Mouse (Mus musculus) cerebellum, postnatal 36 days (tissue): ENCODE data around the gene Fam160b1.

Source experiments
- DNase-seq, 2 experiments: peaks; one replicate each; pipeline ENCODE4 v3.0.0; 2021 to 2022; ENCODE audit warnings: mixed read lengths in 2 of 2

Fam160b1 gene

DNA sequence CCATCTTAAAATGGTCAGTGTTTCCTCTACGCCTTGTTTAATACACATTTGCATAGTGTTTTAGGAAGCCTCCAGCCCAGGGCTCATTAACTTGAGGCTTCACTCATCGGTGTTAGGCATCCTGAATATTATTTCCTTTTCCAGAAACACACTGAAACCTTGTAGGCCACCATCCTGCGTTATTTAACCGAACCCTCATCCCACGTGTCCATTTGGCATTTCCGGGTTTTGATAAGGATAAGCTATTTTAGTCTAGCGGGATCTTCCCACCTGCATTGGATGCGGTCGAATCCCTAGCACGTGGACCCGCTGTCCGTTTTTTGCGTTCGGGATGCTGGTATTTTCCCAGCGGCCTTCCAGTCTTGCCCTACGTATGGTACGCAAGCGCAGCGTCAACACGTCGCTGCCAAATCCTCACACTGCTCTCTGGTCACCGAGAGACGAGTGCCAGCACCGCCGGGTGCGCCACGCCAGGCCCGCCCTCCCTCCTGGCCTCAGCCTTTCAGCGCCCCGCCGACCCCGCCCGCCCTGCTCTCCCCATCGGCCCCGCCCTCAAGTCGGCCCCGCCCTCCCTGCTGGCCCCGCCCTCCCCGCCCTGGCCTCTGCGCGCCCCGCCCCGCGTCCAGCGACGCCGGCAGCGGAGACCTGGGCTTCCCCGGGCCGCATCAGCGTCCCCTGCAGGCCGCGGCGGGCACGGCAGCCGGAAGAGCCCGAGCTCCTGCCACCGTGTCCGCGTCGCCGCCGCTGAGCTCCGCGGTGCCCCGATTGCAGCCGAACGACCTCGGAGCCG, at the start of gene Fam160b1:
Gene Fam160b1 (plus strand): TSS at position 340 of the 790 bp plus-strand sequence.
- peak; percentile 93 to 96 for DNase-seq

DNA sequence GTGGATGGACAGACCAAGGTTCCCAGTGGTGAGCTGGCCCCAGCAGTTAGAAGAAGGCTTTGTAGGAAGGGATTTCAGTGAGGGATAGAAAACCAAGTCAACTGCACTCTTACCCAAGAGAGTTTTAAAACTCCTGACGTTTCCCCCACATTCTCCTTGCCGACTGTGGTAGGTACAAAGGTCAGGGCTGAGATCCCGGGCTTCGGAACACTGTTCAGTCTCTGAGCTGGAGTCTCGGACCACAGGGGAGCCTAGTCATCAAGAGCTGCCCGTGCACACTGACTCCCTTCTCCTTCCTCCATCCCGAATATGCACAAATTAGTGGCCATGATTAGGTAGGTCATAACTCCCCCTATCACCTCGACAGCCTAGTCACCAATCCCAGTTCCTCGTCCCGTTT, 47.3 kb upstream of the Fam160b1 start:
- peak in 1 of 2 experiments; percentile 37 for DNase-seq

DNA sequence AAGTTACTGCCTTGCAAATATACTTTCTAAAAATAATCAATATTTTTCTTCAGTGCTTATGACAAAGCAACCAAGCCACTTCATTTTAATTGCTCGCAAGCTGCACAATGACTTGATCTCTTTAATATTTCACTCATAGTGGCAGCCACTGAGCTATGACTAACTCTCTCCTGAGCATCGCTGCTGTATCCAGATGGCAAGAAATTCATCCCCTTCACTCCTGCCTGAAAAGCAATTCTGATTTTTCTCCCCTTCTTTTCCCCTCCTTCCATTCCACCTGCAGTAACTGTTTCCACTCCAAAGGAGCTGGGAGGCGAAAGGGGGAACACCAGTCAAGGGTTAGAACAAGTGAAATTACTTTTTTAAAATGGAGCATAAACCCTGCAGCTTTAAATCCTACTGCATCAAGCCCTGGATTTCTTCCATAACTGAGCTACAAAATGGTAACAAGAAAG, 46.6 kb upstream of the Fam160b1 start:
- no peak for DNase-seq

DNA sequence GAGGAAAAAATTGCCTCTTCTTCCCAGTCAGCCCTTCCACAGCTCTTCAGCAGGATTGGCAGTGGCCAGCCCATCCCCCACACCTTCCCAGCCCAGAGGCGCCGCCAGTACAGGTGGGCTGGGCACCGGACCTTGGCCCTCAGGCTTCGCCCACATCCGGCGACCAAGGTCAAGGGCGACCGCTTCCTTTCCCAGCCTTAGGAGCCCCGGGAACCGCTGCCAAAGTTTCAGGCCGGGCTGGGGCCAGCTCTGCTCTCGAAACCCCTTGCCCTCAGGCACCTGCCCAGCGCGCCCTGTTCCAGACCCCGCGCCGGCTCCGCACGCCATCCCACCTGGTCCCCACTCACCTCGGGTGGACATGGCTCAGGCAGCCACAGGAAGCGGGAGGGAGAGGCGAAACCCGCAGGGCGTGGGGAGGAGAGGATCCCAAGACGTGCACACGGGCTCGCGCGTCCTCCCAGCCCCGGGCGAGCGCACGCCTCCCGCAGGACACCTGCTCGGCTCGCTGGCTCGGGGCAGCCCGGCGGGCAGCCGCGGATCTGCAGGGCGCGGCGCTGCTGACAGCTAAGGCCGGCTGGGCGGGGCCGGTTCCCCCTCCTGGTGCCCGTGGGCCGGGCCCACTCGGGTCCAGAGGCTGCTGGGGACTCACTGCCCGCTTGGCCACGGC, 46.0 kb upstream of the Fam160b1 start, which contains the start of gene Ablim1:
Gene Ablim1 (minus strand): TSS at position 574 of the 667 bp plus-strand sequence.
- peak; percentile 73 to 77 for DNase-seq

DNA sequence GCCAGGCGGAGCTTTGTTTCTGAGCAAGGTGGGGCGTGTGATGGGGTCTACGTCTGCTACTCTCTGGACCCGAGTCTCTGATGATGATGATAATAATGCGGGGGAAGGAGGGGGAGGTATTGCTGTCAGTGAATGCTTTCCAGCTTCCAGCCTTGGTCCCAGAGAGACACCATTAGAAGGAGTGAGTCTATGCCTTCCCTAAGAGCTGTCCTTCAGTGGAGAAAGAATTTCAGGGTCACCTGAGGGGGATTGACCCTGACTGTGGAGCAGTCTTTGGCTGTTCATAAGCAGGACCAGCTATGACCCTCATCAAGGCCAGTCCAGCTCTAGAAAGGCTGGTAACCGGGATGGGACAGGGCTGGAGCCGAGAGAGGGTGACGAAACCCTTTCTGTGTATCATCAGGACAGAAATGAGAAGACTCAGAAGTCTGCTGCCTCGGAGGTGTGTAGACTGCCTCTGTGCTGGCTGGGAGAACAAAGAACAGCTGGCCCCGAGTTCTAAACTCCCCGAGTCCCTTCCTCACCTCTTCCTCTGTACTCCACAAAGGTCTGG, 45.4 kb upstream of the Fam160b1 start:
- peak in 1 of 2 experiments; percentile 43 for DNase-seq

DNA sequence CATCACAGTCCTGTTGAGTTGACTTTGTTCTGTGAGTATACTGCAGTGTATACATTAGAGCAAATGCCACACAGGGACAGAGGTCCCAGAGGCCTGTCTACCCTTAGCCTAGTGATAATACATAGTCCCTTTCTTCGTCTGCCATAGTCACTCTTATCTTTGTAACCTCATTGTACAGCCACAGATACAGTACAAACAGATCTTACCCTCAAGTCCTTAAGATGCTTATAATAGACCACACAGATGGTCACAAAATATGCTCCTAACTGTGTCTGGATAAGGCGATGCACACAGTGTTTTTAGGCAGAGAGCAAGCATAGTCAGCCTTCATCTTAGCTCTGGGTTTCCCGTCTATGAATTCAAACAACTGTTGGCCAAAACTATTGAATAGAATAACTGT, 43.9 kb upstream of the Fam160b1 start:
- DNase-seq, result no peak

DNA sequence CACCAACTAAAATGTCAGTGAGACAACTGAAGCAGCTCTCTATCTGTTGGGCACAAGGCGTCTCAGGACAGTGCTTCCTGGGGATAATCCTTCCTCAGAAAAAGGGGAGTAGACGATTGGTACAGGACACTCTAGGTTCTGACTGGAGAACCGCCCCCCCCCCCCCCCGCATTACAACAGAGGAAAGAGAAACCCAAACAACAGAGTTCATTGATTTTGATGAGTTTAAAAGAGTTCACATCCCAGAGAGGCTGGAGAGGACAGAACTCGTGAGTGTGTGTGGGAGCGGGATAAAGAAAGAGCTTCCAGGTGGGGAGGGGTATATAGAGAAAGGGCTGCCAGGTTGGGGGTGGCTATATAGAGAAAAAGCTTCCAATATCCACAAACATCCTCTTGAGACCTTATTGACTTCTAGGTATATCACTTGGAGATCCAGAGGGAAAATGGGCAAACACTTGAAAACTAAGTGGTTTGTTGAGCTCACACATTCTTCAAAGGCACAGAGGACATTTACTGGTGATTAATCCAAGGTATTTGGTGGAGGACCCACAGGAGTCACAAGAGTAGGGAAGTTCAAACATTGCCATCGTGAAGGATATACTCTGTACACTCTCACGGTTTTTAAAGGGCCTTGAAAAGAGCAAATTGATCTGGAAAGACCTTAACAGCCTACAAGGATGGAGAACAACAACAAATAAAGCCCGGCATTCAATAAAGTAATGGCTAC, 39.7 kb upstream of the Fam160b1 start:
- no peak for DNase-seq

DNA sequence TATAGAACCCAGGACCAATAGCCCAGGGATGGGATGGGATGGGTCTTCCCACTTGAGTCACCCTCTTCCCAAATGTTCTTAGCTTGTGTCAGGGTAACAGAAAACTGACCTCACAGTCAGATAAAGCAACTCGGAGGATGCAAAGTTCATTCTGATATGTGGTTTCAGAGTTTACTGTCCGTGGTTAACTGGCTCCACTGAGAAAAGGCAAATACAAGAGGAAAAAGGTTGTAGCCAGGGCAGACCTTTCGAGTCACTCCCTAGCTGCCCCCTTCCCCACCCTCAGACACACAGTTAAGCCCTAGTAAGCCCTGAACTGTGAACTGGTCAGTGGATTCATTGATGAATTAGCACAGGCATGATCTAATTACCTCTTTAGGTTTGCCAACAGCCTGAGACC, 38.6 kb upstream of the Fam160b1 start:
- no peak for DNase-seq

DNA sequence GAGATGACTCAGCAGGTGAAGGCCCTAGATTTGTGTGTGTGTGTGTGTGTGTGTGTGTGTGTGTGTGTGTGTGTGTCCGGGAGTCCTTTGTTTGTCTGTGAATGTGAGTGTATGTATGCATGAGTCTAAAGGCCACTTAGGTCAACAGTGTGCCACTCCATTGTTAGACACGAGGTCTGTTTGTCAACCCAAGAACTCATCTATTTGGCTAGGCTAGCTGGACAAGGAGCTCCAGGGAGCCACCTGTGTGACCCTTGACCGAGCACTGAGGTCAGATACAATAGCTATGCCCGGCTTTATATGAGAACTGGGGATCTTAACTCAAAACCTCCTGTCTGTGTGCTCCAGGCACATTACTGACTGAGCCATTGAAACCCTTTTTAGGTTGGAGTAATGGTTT, 38.0 kb upstream of the Fam160b1 start:
- no peak for DNase-seq

DNA sequence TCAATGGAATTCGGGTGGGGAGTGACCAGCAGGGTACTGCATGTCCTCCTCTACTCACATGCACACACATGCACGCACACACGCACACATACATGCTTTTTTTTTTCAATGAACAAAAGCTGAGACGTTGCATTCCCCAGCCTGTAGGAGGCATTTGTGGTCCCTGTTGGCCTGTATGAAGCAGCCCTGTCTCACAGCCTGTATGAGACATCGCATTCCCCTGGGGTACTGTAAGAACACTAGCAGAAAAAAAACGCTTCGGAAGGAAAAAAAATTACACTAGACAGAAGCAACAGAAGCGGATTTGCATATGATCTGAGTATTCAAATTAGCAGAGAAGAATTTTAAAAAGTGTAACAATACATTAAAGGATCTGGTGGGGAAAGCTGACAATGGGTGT, 37.4 kb upstream of the Fam160b1 start:
- DNase-seq, result no peak

DNA sequence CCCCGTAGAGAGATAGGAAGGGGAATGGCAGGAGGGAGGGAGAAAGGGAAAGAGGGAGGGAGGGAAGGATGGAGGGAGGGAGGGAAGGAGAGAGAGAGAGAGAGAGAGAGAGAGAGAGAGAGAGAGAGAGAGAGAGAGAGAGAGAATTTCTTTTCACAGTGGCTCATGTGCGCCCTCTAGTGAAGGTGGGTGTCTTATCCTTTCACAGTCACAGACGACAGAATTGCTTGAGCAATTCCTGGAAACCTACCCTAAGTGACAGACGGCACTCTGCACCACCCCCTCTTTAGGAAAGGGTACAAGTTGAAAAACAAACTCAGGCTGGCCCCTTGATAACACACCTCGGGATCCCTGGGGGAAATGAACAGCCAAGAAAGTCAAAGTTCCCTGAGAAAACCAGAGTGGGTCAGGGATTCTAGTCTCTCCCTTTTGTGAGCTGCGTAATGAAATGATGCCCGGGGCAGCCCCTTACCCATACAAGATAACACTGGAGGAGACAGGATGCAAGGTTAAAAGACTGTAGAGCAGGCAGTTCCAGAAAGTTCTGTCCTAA, 34.7 kb upstream of the Fam160b1 start:
- peak; percentile 83 to 88 for DNase-seq

DNA sequence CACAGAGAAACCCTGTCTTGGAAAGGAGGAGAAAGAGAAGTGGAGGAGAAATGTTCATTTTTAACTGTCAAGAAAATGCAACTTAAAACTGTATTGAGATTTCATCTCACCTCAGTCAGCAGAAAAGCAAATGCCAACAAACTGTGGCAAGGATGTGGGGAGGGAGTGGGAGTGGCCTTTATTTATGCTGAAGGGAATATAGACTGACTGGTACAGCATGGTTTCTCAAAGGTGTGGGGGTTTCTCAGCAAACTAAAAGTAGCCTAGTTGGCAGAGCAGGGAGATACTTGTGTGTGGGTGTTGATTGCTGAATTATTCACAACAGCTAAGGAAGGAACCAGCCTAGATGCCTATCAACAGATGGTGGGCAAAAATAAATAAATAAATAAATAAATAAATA, 32.8 kb upstream of the Fam160b1 start:
- DNase-seq, result no peak

DNA sequence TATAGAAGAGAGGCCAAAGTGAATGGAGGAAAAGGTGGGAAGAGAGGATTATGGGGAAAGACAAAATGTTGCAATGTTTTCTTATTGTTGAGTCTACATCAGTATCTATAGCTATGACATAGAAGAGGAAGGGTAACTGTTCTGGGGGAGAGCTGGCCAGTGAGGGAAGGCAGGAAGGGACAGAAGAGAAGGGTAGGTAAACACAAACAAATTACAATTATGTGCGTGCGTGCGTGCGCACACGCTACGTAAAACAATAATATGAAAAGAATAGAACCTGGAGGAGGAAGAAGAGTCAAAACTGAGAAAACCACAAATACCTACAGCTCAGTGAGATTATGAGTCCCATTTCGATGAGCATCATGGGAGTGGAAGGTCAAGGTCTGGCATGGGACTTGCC, 32.2 kb upstream of the Fam160b1 start:
- no peak for DNase-seq

DNA sequence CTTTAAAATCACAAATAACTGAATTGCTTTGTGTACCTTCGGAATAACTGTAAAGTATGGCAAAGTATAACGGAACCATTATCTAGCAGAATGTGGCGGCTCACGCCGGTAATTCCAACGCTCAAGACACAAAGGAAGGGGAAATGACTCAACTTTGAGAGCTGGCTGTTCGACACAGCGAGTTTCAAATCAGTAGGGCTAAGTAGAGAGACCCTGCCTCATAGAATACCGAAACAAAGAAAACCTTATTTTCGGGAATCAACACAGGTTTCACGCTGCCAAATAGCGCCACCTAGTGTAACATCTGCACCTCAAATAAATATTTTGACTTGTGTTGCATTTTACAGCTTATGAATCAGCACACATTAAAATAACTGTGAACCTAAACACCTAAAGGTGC, 31.7 kb upstream of the Fam160b1 start:
- DNase-seq, result peak; percentile 55 to 73

DNA sequence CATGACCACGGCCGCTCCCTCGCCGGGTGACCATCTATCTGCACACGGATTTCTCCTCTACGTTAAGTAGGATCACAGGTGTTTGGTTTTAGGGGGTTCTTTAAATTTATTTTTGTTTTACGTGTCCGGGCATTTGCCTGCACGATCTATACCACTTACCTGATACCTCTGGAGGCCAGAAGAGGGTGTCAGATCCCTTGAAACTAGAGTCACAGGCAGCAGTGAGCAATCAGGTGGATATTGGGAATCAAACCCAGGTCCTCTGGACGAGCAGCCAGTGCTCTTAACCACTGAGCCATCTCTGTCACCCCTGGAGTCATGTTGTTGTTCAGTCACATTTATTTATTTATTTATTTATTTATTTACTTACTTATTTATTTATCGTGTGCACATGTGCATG, 30.2 kb upstream of the Fam160b1 start:
- no peak for DNase-seq

DNA sequence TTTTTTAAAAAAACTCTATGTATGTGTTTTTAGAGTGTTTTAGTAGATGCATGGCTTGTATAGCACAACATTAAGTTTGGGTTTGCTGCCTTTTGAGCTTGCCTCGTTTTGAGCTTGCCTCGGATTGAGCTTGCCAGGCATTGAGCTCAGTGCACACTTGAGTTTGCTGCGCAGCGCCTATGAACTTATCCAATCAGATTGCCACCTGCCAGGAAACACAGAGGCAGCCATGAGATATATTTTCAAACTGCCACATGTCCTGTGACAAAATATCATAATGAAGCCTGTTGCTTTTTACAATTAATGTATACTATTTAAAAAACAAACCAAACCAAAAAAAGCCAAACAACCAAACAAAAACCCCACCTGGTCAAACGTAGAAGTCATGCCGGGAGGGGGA, 29.2 kb upstream of the Fam160b1 start:
- no peak for DNase-seq

DNA sequence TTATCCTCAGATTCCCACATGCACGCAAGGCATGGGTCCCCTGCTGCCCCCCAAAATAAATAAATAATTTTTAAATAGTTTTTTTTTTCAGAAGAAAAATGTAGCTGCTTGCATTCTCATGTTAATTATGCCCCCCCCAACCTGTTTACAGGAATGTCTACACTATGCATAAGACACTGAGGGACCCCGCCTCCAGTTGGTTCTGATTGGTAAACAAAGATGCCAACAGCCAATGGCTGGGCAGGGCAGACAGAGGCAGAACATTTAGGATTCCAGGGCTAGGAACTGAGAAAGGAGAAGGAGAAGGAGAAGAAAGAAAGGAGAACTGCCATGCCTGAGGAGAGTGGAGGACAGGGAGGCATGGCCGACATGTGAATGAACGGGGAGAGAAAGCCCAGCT, 27.1 kb upstream of the Fam160b1 start:
- no peak for DNase-seq

DNA sequence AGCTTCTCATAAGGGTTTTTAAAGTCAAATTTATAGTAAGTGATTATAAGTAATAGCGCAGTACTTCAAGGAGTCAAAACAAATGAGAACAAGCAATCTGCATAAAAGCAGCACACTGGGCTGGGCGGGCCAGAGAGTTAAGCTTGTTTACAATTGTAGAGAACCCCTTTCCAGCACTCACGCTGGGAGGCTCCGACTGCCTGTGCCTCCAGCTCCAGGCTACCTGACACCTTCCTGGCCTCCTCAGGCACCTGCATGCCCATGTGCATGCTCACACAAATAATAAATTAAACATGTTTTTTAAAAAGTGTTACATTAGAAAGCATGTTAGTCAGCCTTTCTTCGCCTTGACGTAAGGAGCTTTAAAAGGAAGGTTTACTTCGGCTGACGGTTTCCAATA, 25.3 kb upstream of the Fam160b1 start:
- no peak for DNase-seq

DNA sequence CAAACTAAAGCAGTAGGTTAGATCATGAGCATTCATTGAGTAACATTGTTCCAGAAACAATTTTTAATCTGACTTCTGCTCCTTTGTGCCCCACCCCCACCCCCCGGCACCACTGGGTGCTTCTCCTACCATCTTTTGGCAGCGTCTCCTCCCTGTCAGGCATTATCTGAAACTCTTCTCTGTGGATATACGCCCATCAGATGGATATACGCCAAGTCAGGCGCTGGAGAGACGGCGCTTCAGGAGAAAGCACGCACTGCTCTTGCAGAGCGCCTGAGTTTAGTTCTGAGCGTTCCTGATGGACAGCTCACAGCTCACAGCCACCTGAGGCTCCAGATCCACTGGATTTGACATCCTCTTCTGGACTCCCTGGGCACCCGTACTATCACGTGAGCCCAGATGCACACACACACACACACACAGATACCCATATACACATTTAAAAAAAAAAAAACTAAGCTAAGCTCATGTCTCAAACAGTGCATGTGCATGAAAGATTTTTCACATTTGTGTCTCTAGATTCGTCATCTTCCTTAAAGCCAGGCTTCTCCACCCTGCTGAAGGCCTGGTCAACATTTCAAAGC, 21.1 kb upstream of the Fam160b1 start:
- no peak for DNase-seq

DNA sequence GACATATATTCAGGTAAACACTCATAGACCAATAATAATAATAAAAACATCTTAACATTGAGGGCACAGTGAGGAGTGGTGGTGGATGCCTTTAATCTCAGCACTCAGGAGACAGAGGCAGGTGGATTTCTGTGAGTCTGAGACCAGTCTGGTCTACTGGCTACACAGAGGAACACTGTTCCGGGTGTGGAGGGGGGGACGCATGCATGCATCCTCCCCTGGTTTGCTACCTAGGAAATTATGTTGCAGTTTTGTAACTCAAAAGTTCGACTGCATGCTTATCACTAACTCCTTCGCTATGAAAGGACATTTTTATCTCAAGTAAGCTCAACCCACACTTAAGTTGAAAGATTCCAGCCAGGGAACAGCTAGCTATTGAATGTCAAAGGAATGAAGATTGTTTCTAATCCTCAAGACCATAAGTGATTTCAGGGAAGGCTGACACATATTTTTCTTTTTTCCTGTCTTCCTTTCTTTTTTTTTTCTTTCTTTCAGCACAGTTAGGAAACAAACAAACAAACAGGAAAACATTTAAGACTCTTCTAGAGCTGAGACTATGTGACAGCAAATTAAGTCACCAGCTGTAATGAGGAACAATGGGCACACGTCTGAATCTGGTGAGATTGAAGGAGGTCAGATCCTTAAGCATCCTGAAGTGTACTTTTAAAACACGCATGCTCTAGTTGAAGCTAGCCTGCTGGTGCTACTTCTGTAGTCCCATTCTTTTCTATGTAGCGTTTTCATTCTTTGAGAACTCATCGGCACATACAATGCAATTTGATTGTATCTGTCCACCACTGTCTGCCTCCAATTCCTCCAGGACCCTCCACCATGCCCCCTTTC, 19.4 kb upstream of the Fam160b1 start:
- DNase-seq, result no peak

DNA sequence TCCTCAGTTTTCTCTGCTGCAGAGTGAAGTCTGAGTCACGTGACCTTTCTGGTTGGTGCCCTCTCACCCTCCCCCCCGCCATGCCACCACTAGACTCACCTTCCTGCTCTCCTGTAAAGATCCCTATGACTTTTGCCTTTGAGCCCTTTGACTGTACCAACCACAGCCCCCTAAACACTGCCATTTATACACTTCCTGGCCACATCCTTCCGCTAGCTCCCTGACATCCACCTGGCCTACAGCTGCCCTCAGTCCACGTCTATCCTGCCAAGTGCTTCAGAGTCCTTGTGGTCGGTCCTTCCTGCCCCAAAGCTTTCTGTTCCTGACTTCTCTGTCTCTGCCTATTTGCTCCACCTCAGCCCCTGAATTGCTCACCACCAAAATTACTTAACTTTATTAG, 16.6 kb upstream of the Fam160b1 start:
- DNase-seq, result no peak

DNA sequence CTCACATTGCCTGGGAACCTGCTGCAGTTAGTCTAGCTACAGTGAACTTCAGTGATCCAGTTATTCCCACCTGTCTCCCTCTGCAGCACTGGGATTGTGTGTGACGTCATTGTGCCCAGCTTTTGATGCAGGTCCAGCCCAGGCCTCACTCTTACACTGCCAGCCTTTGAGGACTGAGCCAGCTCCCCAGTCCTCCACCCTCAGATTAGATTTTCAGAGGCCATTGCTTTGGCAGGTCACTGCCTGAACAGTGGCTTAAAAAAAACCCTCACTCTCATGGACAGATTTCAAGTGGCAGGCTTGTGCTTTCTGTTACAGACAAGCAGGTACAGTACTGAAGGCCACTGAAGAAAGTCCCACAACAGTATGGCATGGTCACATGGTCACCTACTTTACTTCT, 15.8 kb upstream of the Fam160b1 start:
- no peak for DNase-seq
